Mouse (Mus musculus): Measurements from ENCODE around the gene Prpsap1. TPM values are rescaled to one million over a fixed set of nuclear protein-coding genes. Genes with fewer than 3 reads are reported as not detected.
"Not testable (repeated sequence)": the region's sequence is repeated elsewhere in the genome, so short reads cannot be mapped to it uniquely, and the experiment has no call there.

Prpsap1 gene
- polyA plus RNA-seq, 1 experiment from 2014 or later = 81.7 TPM

DNA sequence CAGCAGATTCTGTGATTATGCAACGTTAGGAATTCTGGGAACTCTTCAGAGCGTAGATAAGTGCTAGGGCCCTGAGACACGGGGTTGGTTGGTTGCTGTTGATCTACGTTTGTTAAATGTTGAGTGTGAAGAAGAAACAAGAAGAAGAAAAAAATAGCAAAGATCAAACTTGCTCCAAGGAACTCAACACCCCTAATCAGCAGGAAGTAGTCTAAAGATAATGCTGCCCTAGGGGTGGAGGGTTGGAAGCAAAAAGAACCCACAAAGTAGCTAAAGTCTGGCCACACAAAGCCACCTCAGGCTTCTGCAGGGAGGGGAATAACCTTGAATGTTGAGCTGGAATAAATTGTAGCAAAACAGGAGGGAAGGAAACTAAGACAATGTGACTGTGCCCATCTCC, 3.3 kb upstream of the Prpsap1 start:
- 60% methylated on average over 4 of the region's 4 CpGs for WGBS
- Histone ChIP-seq H3K4me1 (replicated peaks) (peaks cover 6% of the 10 kb centered on the region), H3K9me3 (replicated peaks) (no peaks in the 10 kb centered on the region), H3K4me2 (no peak overlapping the region), H3K36me3 (no peaks in the 10 kb centered on the region), H3K9ac (no peak overlapping the region), H3K27ac (no peak overlapping the region), H3K4me3 (no peak overlapping the region), H3K27me3 (no peaks in the 10 kb centered on the region)
- no peak for ATAC-seq (replicated peaks; ENCODE audit: insufficient number of reproducible peaks, insufficient read depth, low FRiP score, low read depth)

DNA sequence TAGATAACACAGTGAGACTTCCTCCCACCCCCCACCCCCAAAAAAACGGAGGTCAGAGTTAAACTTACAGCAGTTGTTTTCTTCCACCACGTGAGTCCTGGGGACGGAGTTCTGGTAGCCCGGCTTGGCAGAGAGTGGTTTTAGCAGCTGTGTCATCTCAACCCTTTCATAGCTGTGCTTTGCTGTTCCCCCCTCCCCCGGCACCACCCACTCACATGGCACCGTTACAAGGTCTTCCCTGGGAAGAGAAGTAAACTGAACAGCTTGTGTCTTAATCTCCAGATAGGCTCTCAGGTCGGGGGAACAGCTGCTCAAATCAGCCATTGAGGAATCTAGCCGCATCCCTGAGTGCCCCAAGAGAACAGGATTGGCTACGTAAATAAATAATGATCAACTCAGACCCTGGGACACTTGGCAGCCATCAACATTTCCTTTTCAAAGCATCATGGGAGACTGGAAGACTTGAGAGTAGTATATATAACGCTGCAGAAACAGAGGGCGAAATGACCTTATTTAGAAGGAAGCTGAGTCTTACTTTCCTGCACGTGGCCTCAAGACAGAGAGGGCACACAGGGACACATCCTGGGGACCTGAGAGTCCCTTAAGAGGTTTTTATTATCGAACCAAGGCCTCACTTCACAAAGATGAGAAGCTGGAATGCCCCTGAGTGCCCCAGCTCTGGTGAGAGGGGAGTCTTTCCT, 622 bp upstream of the Prpsap1 start:
- peaks cover 10% of the 10 kb centered on the region for H3K4me1 ChIP-seq (replicated peaks)
- 46% methylated on average over 13 of the region's 13 CpGs for WGBS

DNA sequence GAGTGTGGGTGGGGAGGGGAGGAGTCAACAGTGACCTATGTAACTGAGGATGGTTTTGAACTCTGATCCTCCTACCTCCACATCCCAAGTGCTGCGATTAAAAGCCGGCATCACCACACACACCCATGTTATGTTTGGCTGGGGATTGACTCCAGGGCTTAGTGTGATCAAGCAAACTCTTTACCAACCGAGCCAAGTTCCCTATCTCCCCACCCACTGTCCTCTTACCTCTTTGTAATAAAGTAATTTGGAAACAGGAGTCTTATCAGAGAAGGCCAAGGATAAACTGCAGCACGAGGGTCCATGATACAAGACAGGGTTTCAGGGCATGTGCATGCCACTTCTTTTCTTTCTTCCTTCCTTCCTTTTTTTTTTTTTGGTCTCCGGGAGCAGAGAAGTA, 811 bp downstream of the Prpsap1 start:
- Histone ChIP-seq H3K27me3 (no peaks in the 10 kb centered on the region), H3K27ac (no peak overlapping the region), H3K4me3 (no peak overlapping the region), H3K36me3 (no peaks in the 10 kb centered on the region), H3K9ac (no peak overlapping the region), H3K4me2 (no peak overlapping the region), H3K9me3 (replicated peaks) (no peaks in the 10 kb centered on the region), H3K4me1 (replicated peaks) (peaks cover 16% of the 10 kb centered on the region)
- 49% methylated on average over 5 of the region's 5 CpGs for WGBS
- ATAC-seq (replicated peaks; ENCODE audit: insufficient number of reproducible peaks, insufficient read depth, low FRiP score, low read depth) = no peak

More for the DNA sequence above, 622 bp upstream of the Prpsap1 start:
- Histone ChIP-seq H3K27me3 (no peaks in the 10 kb centered on the region), H3K27ac (peak overlapping the region; percentile 36), H3K9me3 (replicated peaks) (no peaks in the 10 kb centered on the region), H3K4me2 (no peak overlapping the region), H3K36me3 (no peaks in the 10 kb centered on the region), H3K4me3 (no peak overlapping the region), H3K9ac (no peak overlapping the region)
- peak; percentile 33; the same call in 1 of the 2 replicates for ATAC-seq (replicated peaks; ENCODE audit: insufficient number of reproducible peaks, insufficient read depth, low FRiP score, low read depth)

DNA sequence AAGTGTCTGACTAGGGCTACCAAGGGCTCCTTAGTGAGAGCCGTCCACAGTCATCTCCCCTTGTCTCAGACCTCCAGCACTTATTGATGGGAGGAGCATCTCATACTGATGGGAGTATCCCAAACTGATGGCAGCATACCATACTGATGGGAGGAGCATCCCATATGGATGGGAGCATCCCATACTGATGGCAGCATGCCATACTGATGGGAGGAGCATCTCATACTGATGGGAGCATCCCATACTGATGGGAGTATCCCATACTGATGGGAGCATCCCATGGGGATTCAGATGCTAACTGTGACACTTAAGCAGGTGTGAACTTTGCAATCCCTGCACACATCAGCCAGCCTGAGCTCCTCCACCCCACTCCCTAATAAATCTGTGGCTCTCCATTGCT, 1.5 kb downstream of the Prpsap1 start:
- 60% methylated on average over 1 of the region's 1 CpGs for WGBS
- not testable (repeated sequence) for H3K4me3 ChIP-seq; H3K36me3 ChIP-seq; H3K9me3 ChIP-seq (replicated peaks); H3K27ac ChIP-seq; H3K9ac ChIP-seq; H3K4me2 ChIP-seq; H3K27me3 ChIP-seq; ATAC-seq (replicated peaks; ENCODE audit: insufficient number of reproducible peaks, insufficient read depth, low FRiP score, low read depth)
- H3K4me1 ChIP-seq (replicated peaks) = peaks cover 16% of the 10 kb centered on the region

DNA sequence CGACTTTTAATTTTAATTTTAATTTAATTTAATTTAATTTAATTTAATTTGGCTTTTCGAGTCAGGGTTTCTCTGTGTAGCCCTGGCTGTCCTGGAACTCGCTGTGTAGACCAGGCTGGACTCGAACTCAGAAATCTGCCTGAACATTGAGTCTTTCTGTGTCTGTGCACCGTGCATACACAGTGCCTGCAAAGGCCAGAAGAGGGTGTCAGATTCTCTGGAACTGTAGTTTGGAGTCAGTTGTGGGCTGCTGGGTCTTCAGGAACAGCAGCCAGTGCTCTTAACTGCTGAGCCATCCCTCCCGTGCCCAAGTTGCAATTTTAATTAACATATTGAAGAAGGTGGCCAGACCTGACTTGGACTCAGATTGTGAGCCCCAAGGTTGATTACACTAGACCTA, 2.7 kb downstream of the Prpsap1 start:
- H3K4me3 ChIP-seq = peak overlapping the region; percentile 80; the same call in 1 of the 2 replicates
- no peak overlapping the region for H3K27ac ChIP-seq
- H3K9ac ChIP-seq = no peak overlapping the region

DNA sequence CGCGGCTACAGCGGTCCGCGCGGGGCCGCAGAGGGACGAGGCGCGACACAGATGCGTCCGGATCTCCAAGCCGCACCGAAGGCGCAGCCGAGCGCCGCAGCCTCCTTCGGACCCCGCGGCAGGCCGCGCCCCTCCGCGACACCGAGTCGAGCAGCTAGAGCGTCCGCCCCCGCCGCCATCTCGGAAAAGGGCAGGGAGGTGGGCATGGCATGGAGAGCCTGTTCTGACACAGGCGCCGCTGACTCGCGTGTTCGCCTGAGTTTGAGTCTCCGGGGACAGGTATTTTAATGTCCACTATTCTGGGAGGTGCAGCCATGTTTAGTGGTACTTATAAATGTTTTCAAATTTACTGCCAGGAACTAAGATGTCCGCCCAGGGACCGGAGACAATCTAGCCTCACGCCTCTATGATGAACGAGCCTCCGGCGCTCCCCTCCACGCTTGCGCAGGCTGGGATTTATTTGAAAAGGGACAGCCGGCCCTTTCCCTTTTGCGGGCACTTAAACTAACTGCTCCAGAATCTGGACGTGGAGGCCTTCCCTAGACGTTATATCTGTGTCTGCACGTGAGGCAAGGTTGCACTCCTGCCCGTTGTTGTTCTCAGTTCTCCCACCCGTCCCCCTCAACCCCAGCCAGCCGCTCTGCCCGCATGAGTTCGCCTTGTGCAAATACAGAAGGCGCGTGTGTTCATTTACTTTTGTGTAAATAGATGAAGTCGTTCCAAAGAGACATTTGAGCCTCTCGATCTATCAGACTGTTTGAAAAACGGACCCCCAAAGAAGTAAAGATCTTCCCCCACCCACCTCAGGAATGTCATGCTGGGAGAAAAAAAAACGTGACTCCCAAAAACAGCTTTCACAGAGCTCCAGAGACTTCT, 3.5 kb downstream of the Prpsap1 start:
- Histone ChIP-seq H3K4me2 (peak overlapping the region; percentile 72), H3K27ac (peak overlapping the region; percentile 83), H3K27me3 (no peaks in the 10 kb centered on the region), H3K4me3 (peak overlapping the region; percentile 80), H3K9ac (peak overlapping the region; percentile 86), H3K36me3 (peaks cover 17% of the 10 kb centered on the region), H3K9me3 (replicated peaks) (no peaks in the 10 kb centered on the region), H3K4me1 (replicated peaks) (peaks cover 16% of the 10 kb centered on the region)
- peak; percentile 88 for ATAC-seq (replicated peaks; ENCODE audit: insufficient number of reproducible peaks, insufficient read depth, low FRiP score, low read depth)
- 1% methylated on average over 60 of the region's 62 CpGs for WGBS

More for the DNA sequence above, 2.7 kb downstream of the Prpsap1 start:
- WGBS = 73% methylated on average over 6 of the region's 6 CpGs
- Histone ChIP-seq H3K36me3 (peaks cover 11% of the 10 kb centered on the region; the same call in 1 of the 2 replicates), H3K9me3 (replicated peaks) (no peaks in the 10 kb centered on the region), H3K27me3 (no peaks in the 10 kb centered on the region), H3K4me1 (replicated peaks) (peaks cover 16% of the 10 kb centered on the region), H3K4me2 (peak overlapping the region; percentile 72; the same call in 1 of the 2 replicates)
- ATAC-seq (replicated peaks; ENCODE audit: insufficient number of reproducible peaks, insufficient read depth, low FRiP score, low read depth) = no peak

DNA sequence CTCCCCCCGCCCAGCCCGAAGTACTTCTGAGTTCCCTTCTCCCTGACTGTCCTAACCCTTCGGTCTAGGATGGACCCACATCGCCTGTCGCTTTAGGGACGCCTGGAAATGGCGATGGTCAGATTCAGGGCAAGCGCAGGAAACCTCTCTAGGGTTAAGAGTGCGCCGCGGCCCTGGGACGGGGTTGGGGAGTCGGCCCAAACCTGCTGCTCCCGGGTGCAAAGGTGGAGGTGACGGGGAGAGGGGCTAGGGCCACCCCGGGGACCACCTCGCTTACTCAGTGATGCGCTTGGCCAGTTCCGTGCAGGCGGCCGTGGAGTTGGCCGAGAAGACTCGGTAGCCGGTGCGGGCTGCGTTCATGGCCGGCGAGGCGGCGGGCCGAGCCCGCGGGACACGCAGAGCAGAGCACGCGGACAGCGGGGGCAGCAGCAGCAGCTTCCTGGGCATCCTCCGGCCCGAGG, 4.2 kb downstream of the Prpsap1 start:
- peaks cover 14% of the 10 kb centered on the region for H3K4me1 ChIP-seq (replicated peaks)
- H3K36me3 ChIP-seq = peaks cover 24% of the 10 kb centered on the region
- H3K27ac ChIP-seq = peak overlapping the region; percentile 83
- H3K4me3 ChIP-seq = peak overlapping the region; percentile 80
- H3K4me2 ChIP-seq = peak overlapping the region; percentile 72
- H3K9ac ChIP-seq = peak overlapping the region; percentile 86
- H3K9me3 ChIP-seq (replicated peaks) = no peaks in the 10 kb centered on the region
- peak; percentile 12; the same call in 1 of the 2 replicates for ATAC-seq (replicated peaks; ENCODE audit: insufficient number of reproducible peaks, insufficient read depth, low FRiP score, low read depth)
- WGBS = under 1% methylated on average over 39 of the region's 39 CpGs
- no peaks in the 10 kb centered on the region for H3K27me3 ChIP-seq

DNA sequence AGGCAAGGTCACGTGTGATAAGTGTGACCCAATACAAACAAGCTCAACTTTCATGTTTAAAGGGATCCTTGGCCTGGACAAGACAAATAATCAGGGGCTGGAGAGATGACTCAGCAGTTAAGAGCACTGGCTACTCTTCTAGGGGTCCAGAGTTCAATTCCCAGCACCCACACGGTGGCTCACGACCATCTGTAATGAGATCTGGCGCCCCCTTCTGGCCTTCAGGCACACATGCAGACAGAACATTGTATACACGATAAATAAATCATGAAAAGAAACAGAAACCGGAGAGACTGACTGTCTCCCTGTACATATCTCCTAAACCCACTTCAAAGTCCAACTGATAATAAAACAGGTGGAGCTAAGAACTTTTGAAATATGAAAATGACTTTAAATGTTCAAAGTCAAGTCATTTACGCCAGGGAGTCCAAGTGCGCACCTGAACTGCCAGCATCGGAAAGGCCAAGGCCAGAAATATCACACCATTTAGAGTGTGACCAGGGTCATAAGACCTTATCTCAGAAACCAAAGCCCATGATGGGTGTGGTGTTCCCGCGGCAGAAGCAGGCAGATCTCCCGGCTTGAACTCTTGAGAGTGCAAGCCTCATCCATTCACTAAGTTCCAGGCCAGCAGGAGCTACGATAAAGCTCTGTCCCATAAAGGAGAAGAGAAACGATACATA, 5.2 kb downstream of the Prpsap1 start:
- no peaks in the 10 kb centered on the region for H3K9me3 ChIP-seq (replicated peaks)
- peaks cover 14% of the 10 kb centered on the region for H3K4me1 ChIP-seq (replicated peaks)
- ATAC-seq (replicated peaks; ENCODE audit: insufficient number of reproducible peaks, insufficient read depth, low FRiP score, low read depth) = no peak
- peaks cover 31% of the 10 kb centered on the region for H3K36me3 ChIP-seq
- no peak overlapping the region for H3K27ac ChIP-seq
- no peaks in the 10 kb centered on the region for H3K27me3 ChIP-seq
- WGBS = 67% methylated on average over 14 of the region's 14 CpGs
- H3K9ac ChIP-seq = peak overlapping the region; percentile 86
- peak overlapping the region; percentile 80 for H3K4me3 ChIP-seq
- H3K4me2 ChIP-seq = peak overlapping the region; percentile 72

DNA sequence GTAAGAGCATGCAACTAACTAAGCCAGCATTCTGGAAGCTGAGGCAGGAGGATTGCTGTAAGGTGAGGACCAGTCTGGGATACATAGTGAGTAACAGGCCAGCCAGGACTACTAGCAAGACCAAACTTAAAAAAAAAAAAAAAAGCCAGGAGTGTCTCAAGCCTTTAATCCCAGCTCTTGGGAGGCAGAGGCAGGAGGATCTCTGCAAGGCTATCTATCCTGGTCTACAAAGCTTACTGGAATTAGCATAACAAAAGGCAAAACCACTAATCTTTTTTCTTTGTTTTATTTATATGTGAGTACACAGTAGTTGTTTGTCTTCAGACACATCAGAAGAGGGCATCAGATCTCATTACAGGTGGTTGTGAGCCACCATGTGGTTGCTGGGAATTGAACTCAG, 5.8 kb downstream of the Prpsap1 start:
- no peak for ATAC-seq (replicated peaks; ENCODE audit: insufficient number of reproducible peaks, insufficient read depth, low FRiP score, low read depth)
- Histone ChIP-seq H3K36me3 (peaks cover 36% of the 10 kb centered on the region), H3K4me3 (no peak overlapping the region)

DNA sequence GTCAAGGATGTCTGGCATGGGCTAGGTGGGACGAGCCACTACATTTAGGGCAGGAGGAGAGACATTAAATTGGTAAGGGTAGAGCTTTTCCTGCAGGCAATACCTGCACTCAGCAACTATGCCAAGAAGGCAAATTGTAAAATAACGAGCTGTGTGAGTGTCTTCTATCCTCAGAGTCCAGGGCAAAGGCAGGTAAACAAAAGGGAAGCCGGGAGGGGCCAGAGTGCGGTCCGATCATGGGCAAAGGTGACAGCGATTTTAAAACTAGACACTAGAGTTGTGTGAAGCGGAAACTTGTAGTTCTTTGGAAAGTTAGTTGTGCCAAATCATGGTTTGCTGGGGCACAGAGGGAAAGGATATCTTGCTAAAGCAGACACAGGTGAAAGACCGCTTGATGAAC, 9.7 kb downstream of the Prpsap1 start:
- no peak overlapping the region for H3K4me2 ChIP-seq
- H3K9me3 ChIP-seq (replicated peaks) = no peaks in the 10 kb centered on the region
- H3K27me3 ChIP-seq = no peaks in the 10 kb centered on the region
- WGBS = 90% methylated on average over 8 of the region's 8 CpGs
- no peak overlapping the region for H3K27ac ChIP-seq
- H3K9ac ChIP-seq = no peak overlapping the region
- ATAC-seq (replicated peaks; ENCODE audit: insufficient number of reproducible peaks, insufficient read depth, low FRiP score, low read depth) = no peak
- no peak overlapping the region for H3K4me3 ChIP-seq
- H3K36me3 ChIP-seq = peaks cover 71% of the 10 kb centered on the region
- peaks cover 10% of the 10 kb centered on the region for H3K4me1 ChIP-seq (replicated peaks)

More for the DNA sequence above, 5.8 kb downstream of the Prpsap1 start:
- H3K9me3 ChIP-seq (replicated peaks) = no peaks in the 10 kb centered on the region
- H3K9ac ChIP-seq = no peak overlapping the region
- H3K4me1 ChIP-seq (replicated peaks) = peaks cover 14% of the 10 kb centered on the region
- H3K27me3 ChIP-seq = no peaks in the 10 kb centered on the region
- H3K4me2 ChIP-seq = no peak overlapping the region
- no peak overlapping the region for H3K27ac ChIP-seq

DNA sequence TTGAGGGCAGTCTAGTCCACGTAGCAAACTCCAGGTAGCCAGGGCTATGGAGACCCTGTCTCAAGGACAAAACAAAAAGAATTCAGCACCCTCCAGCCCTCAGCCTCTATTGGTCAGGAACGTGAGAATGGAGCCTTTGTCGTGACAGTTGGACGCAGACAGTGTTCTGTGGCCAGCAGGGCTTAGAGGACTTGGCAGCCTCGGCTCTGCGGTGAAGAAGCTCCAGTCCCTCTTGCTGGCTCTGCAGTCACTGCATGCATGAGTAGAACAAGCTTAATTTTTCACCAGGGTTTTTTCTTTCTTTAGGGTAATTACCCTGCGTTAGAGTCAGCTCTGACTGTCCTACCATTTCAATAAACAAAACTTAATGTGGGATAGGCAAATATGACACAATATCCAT, 12.2 kb downstream of the Prpsap1 start:
- Histone ChIP-seq H3K9ac (no peak overlapping the region), H3K4me3 (no peak overlapping the region), H3K4me1 (replicated peaks) (peaks cover 2% of the 10 kb centered on the region; the same call in 1 of the 2 replicates), H3K36me3 (peaks cover 85% of the 10 kb centered on the region), H3K9me3 (replicated peaks) (no peaks in the 10 kb centered on the region), H3K4me2 (no peak overlapping the region), H3K27ac (no peak overlapping the region), H3K27me3 (no peaks in the 10 kb centered on the region)
- 83% methylated on average over 7 of the region's 7 CpGs for WGBS
- ATAC-seq (replicated peaks; ENCODE audit: insufficient number of reproducible peaks, insufficient read depth, low FRiP score, low read depth) = no peak
